Mouse (Mus musculus): ENCODE data around the gene 4930404H24Rik.

4930404H24Rik gene

DNA sequence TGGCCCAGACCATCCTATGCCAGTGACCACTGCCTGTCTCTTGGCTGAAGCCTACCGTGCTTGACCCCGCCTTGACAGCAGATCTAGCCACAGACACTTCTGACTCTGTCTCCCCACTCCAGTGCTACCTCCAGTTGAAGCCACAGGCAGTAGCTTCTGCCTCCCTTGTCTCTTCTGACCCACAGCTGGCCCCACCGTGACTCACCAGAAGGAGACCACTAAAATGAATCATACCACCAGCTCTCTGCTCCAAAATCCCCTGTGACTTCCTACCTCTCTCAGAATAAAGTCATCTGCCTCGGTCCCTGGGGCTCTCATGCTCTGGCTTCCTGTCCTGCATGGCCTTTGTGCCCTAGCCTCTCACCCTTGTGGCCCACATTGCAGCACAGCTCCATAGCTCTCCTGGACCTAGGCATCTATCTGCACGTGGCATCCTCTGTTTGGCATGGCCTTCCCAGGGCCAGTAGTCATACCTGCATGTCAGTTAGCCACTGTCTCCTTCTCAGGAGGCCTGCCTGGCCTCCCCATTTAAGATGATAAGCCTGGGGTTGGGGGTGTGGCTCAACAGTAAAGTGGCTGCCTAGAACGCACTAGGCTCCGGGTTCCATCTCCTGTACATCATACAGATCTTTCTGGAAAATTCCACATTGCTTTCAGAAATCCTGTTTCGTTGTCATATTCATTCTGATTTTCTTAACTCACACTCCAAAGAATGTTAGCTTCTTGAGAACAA lies 50.5 kb downstream of the 4930404H24Rik start:
- no peak for DNase-seq
